Comparison of ENCODE assay signal across 11 mouse cellular contexts in the genomic region with DNA sequence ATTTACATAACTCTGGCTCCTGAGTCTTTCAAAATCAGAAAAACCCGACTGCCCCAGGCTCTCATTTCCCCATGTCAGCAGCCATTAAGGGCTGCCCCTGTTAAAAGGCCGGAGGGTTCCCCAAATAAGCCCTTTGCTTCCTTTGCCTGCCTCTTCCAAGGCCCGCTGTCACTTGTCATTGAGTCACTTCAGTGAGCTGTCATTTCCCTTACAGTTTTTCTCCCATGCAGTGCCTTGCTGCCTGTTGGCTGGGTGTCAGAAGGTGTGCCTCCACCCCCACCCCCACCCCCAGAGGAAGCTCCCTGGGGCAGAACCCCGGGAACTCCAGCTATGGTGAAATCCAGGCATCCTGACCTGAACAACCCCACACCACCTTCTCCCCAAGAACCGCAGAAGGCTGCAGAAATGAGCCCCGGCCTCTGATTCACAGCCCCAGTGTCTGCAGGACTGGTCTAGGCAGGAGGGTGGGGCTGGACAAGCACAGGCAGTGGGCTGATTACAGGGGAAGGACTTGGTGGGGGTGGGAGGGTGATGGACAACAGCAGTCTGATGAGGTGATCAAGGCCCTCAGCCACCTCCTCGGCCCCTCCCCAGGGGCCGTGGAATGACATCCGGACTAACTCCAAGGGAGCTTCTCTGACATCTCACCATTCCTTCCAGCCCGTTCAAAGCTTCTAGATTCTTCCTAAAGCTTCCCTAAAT. TPM values are rescaled to one million over a fixed set of nuclear protein-coding genes. Genes with fewer than 3 reads are reported as not detected.
DNase-seq lines count a peak whose midpoint lies in the region; ATAC-seq lines count a peak whose summit lies in the region.
"Had no signal": no experiment of that assay in that cellular context is flagged by ENCODE, and none has a peak within 500 bp of the region (broad histone marks: within the 10 kb centered on the region; RNA-seq: fewer than 3 reads in every experiment).

No protein-coding gene starts in this region.

- H3K4me2 ChIP-seq in kidney, embryonic 16.5 days (replicated peaks; ENCODE audit: low read depth, low read length), result no peak overlapping the region
- H3K4me2 ChIP-seq: midbrain, embryonic 12.5 days had no signal

- H3K27me3 ChIP-seq in kidney, embryonic 16.5 days (ENCODE audit: insufficient read depth, low read length), result no peaks in the 10 kb centered on the region
- peaks cover 4% of the 10 kb centered on the region; the same call in 1 of the 2 replicates for H3K27me3 ChIP-seq in embryonic facial prominence, embryonic 10.5 days (replicated peaks; ENCODE audit: low read depth, poor library complexity, severe bottlenecking)
- H3K27me3 ChIP-seq: midbrain, embryonic 12.5 days; Patski had no signal

- H3K9ac ChIP-seq in kidney, embryonic 16.5 days (replicated peaks; ENCODE audit: low read length), result no peak overlapping the region
- H3K9ac ChIP-seq: midbrain, embryonic 12.5 days had no signal

- H3K36me3 ChIP-seq in kidney, embryonic 16.5 days (ENCODE audit: insufficient read depth, low read length), result no peaks in the 10 kb centered on the region
- H3K36me3 ChIP-seq in embryonic facial prominence, embryonic 10.5 days (replicated peaks), result no peaks in the 10 kb centered on the region
- H3K36me3 ChIP-seq: midbrain, embryonic 12.5 days had no signal

- intact Hi-C loops in heart, postnatal 14 days (cut with DNase I), result no loop called here

- H3K4me3 ChIP-seq in kidney, embryonic 16.5 days (ENCODE audit: low read length), result no peak overlapping the region
- no peak overlapping the region for H3K4me3 ChIP-seq in embryonic facial prominence, embryonic 10.5 days
- H3K4me3 ChIP-seq: midbrain, embryonic 12.5 days had no signal

- H3K9me3 ChIP-seq in kidney, embryonic 16.5 days (ENCODE audit: low read length), result no peaks in the 10 kb centered on the region
- no peaks in the 10 kb centered on the region for H3K9me3 ChIP-seq in embryonic facial prominence, embryonic 10.5 days
- H3K9me3 ChIP-seq: midbrain, embryonic 12.5 days had no signal

- DNase-seq in kidney, postnatal 14 days, result no peak
- peak; percentile 40 for DNase-seq in embryonic facial prominence, embryonic 10.5 days (ENCODE audit: low spot score)
- peak; percentile 33 to 39 for DNase-seq in heart, postnatal 14 days
- no peak for DNase-seq in adipocyte (ENCODE audit: low spot score)
- no peak for DNase-seq in cerebellum, adult 11 months
- no peak for DNase-seq in left cerebral cortex, adult 9 months (ENCODE audit: low spot score in 2 of 2)
- DNase-seq: cerebellum, adult 9-11 months had no signal

- peaks cover 22% of the 10 kb centered on the region for H3K4me1 ChIP-seq in kidney, embryonic 16.5 days (ENCODE audit: insufficient read depth, low read length)
- peaks cover 48% of the 10 kb centered on the region for H3K4me1 ChIP-seq in embryonic facial prominence, embryonic 10.5 days

- no peak for ATAC-seq in kidney, embryonic 16.5 days (ENCODE audit: low FRiP score, low TSS enrichment)
- ATAC-seq in megakaryocyte progenitor cell, adult 5-6 weeks (replicated peaks; ENCODE audit: poor library complexity), result peak; percentile 49
- ATAC-seq: Patski had no signal

- H3K27ac ChIP-seq in kidney, embryonic 16.5 days (ENCODE audit: low read length), result peak overlapping the region; percentile 33; the same call in 1 of the 2 replicates
- peak overlapping the region; percentile 75 for H3K27ac ChIP-seq in embryonic facial prominence, embryonic 10.5 days (replicated peaks)
- H3K27ac ChIP-seq: midbrain, embryonic 12.5 days had no signal

- 35% methylated on average over 10 of the region's 10 CpGs for WGBS in kidney, embryonic 16.5 days
- WGBS in embryonic facial prominence, embryonic 10.5 days, result 45% methylated on average over 10 of the region's 10 CpGs

RNA-seq across cellular contexts. Expression of a gene that starts 14.8 kb away (rescaled TPM):
- polyA plus RNA-seq in kidney, embryonic 16.5 days (2015; fragmentation: Nextera tagmentation; extraction: Ambion mirVana), result 73.9 and 74.5 TPM in 2 replicates
- 117 TPM in 2 replicates for polyA plus RNA-seq in embryonic facial prominence, embryonic 10.5 days (2016; fragmentation: Nextera tagmentation; extraction: Ambion mirVana)
- 10 to 100 TPM; 30.9 to 33.4 TPM for total RNA-seq in heart, postnatal 14 days (2021)
- total RNA-seq in megakaryocyte progenitor cell, adult 5-6 weeks (2015), result 10.0 and 10.3 TPM in 2 replicates
- total RNA-seq in megakaryocyte progenitor cell, adult 5-6 weeks (2017), result 14.5 and 14.7 TPM in 2 replicates

RNA-seq across cellular contexts. Expression of a gene that starts 56.6 kb away (rescaled TPM):
- 1.3 and 1.4 TPM in 2 replicates for polyA plus RNA-seq in kidney, embryonic 16.5 days (2015; fragmentation: Nextera tagmentation; extraction: Ambion mirVana)
- polyA plus RNA-seq in embryonic facial prominence, embryonic 10.5 days (2016; fragmentation: Nextera tagmentation; extraction: Ambion mirVana), result 0.34 and 0.69 TPM in 2 replicates
- under 1 TPM in 1 of 2 experiments, not detected in 1; 0.20 TPM for total RNA-seq in heart, postnatal 14 days (2021)
- not detected in 2 replicates for total RNA-seq in megakaryocyte progenitor cell, adult 5-6 weeks (2015)
- not detected in 2 replicates for total RNA-seq in megakaryocyte progenitor cell, adult 5-6 weeks (2017)

Comparison
In these comparisons a context has a peak if more than half of its experiments do, and no peak if none do; other contexts are left out.
1. DNase-seq: peak in embryonic facial prominence, embryonic 10.5 days (single experiment) and heart, postnatal 14 days (2 of 2); none in kidney, postnatal 14 days (single experiment), adipocyte (single experiment), cerebellum, adult 11 months (single experiment) and left cerebral cortex, adult 9 months (0 of 2).